Mouse (Mus musculus): ENCODE measurements around the gene Nr1h2. TPM values are rescaled to one million over a fixed set of nuclear protein-coding genes. Genes with fewer than 3 reads are reported as not detected.

The Nr1h2 gene
- polyA plus RNA-seq, 1 experiment, result 67.6 TPM

GRCm38 (mm10) chr7:44584265-44584804, 30.6 kb upstream of the Nr1h2 start:
- H3K27me3 ChIP-seq (ENCODE audit: control insufficient read depth, insufficient read depth, low read length, poor library complexity, severe bottlenecking), result no peaks in the 10 kb centered on the region

GRCm38 (mm10) chr7:44583146-44583545, 29.4 kb upstream of the Nr1h2 start:
- Histone ChIP-seq H3K9ac (ENCODE audit: low read depth, poor library complexity, severe bottlenecking) (no peak overlapping the region), H3K27ac (ENCODE audit: insufficient read depth, low read length) (no peak overlapping the region), H3K36me3 (ENCODE audit: control insufficient read depth, insufficient read depth, low read length, poor library complexity, severe bottlenecking) (no peaks in the 10 kb centered on the region), H3K9me3 (replicated peaks; ENCODE audit: control insufficient read depth, insufficient read depth, low read length, poor library complexity, severe bottlenecking) (no peaks in the 10 kb centered on the region), H3K27me3 (ENCODE audit: control insufficient read depth, insufficient read depth, low read length, poor library complexity, severe bottlenecking) (no peaks in the 10 kb centered on the region), H3K4me1 (ENCODE audit: control insufficient read depth, insufficient read depth, low read length) (no peaks in the 10 kb centered on the region), H3K4me3 (ENCODE audit: low read depth, low read length) (no peak overlapping the region)
- TF ChIP-seq POLR2A (IDR thresholded peaks at IDR 0.05; ENCODE audit: insufficient read depth, low read length) (no peak), CTCF (IDR thresholded peaks at IDR 0.05; ENCODE audit: low read depth, low read length) (no peak), EP300 (IDR thresholded peaks at IDR 0.05; ENCODE audit: insufficient read depth, low read depth, low read length) (no peak)

More at GRCm38 (mm10) chr7:44584265-44584804, 30.6 kb upstream of the Nr1h2 start:
- no peak for TF ChIP-seq CTCF (IDR thresholded peaks at IDR 0.05; ENCODE audit: low read depth, low read length)
- no peak for TF ChIP-seq EP300 (IDR thresholded peaks at IDR 0.05; ENCODE audit: insufficient read depth, low read depth, low read length)
- TF ChIP-seq POLR2A (IDR thresholded peaks at IDR 0.05; ENCODE audit: insufficient read depth, low read length), result no peak
- Histone ChIP-seq H3K4me1 (ENCODE audit: control insufficient read depth, insufficient read depth, low read length) (no peaks in the 10 kb centered on the region), H3K9ac (ENCODE audit: low read depth, poor library complexity, severe bottlenecking) (no peak overlapping the region), H3K9me3 (replicated peaks; ENCODE audit: control insufficient read depth, insufficient read depth, low read length, poor library complexity, severe bottlenecking) (no peaks in the 10 kb centered on the region), H3K27ac (ENCODE audit: insufficient read depth, low read length) (no peak overlapping the region), H3K4me3 (ENCODE audit: low read depth, low read length) (no peak overlapping the region), H3K36me3 (ENCODE audit: control insufficient read depth, insufficient read depth, low read length, poor library complexity, severe bottlenecking) (no peaks in the 10 kb centered on the region)

GRCm38 (mm10) chr7:44582709-44583108, 29.0 kb upstream of the Nr1h2 start:
- TF ChIP-seq POLR2A (IDR thresholded peaks at IDR 0.05; ENCODE audit: insufficient read depth, low read length) (no peak), EP300 (IDR thresholded peaks at IDR 0.05; ENCODE audit: insufficient read depth, low read depth, low read length) (no peak)
- H3K27ac ChIP-seq (ENCODE audit: insufficient read depth, low read length), result no peak overlapping the region
- H3K9me3 ChIP-seq (replicated peaks; ENCODE audit: control insufficient read depth, insufficient read depth, low read length, poor library complexity, severe bottlenecking), result no peaks in the 10 kb centered on the region
- no peak overlapping the region for H3K4me3 ChIP-seq (ENCODE audit: low read depth, low read length)
- no peak overlapping the region for H3K9ac ChIP-seq (ENCODE audit: low read depth, poor library complexity, severe bottlenecking)
- no peaks in the 10 kb centered on the region for H3K27me3 ChIP-seq (ENCODE audit: control insufficient read depth, insufficient read depth, low read length, poor library complexity, severe bottlenecking)
- H3K4me1 ChIP-seq (ENCODE audit: control insufficient read depth, insufficient read depth, low read length), result no peaks in the 10 kb centered on the region
- H3K36me3 ChIP-seq (ENCODE audit: control insufficient read depth, insufficient read depth, low read length, poor library complexity, severe bottlenecking), result no peaks in the 10 kb centered on the region

GRCm38 (mm10) chr7:44581637-44582036, 27.9 kb upstream of the Nr1h2 start:
- no peaks in the 10 kb centered on the region for H3K4me1 ChIP-seq (ENCODE audit: control insufficient read depth, insufficient read depth, low read length)
- H3K27ac ChIP-seq (ENCODE audit: insufficient read depth, low read length), result no peak overlapping the region
- H3K9me3 ChIP-seq (replicated peaks; ENCODE audit: control insufficient read depth, insufficient read depth, low read length, poor library complexity, severe bottlenecking), result no peaks in the 10 kb centered on the region
- H3K9ac ChIP-seq (ENCODE audit: low read depth, poor library complexity, severe bottlenecking), result no peak overlapping the region
- TF ChIP-seq POLR2A (IDR thresholded peaks at IDR 0.05; ENCODE audit: insufficient read depth, low read length) (no peak), EP300 (IDR thresholded peaks at IDR 0.05; ENCODE audit: insufficient read depth, low read depth, low read length) (no peak), CTCF (IDR thresholded peaks at IDR 0.05; ENCODE audit: low read depth, low read length) (no peak)
- no peaks in the 10 kb centered on the region for H3K36me3 ChIP-seq (ENCODE audit: control insufficient read depth, insufficient read depth, low read length, poor library complexity, severe bottlenecking)
- H3K27me3 ChIP-seq (ENCODE audit: control insufficient read depth, insufficient read depth, low read length, poor library complexity, severe bottlenecking), result no peaks in the 10 kb centered on the region
- H3K4me3 ChIP-seq (ENCODE audit: low read depth, low read length), result no peak overlapping the region

GRCm38 (mm10) chr7:44576333-44576844, 22.6 kb upstream of the Nr1h2 start:
- H3K27ac ChIP-seq (ENCODE audit: insufficient read depth, low read length), result no peak overlapping the region
- no peaks in the 10 kb centered on the region for H3K9me3 ChIP-seq (replicated peaks; ENCODE audit: control insufficient read depth, insufficient read depth, low read length, poor library complexity, severe bottlenecking)
- H3K4me3 ChIP-seq (ENCODE audit: low read depth, low read length), result no peak overlapping the region
- no peaks in the 10 kb centered on the region for H3K27me3 ChIP-seq (ENCODE audit: control insufficient read depth, insufficient read depth, low read length, poor library complexity, severe bottlenecking)
- no peak for TF ChIP-seq POLR2A (IDR thresholded peaks at IDR 0.05; ENCODE audit: insufficient read depth, low read length)
- TF ChIP-seq CTCF (IDR thresholded peaks at IDR 0.05; ENCODE audit: low read depth, low read length), result no peak
- TF ChIP-seq EP300 (IDR thresholded peaks at IDR 0.05; ENCODE audit: insufficient read depth, low read depth, low read length), result no peak
- no peaks in the 10 kb centered on the region for H3K36me3 ChIP-seq (ENCODE audit: control insufficient read depth, insufficient read depth, low read length, poor library complexity, severe bottlenecking)
- peaks cover 1% of the 10 kb centered on the region for H3K4me1 ChIP-seq (ENCODE audit: control insufficient read depth, insufficient read depth, low read length)
- no peak overlapping the region for H3K9ac ChIP-seq (ENCODE audit: low read depth, poor library complexity, severe bottlenecking)

- H3K9me3 ChIP-seq (replicated peaks; ENCODE audit: control insufficient read depth, insufficient read depth, low read length, poor library complexity, severe bottlenecking), result no peaks in the 10 kb centered on the region
- H3K4me3 ChIP-seq (ENCODE audit: low read depth, low read length), result no peak overlapping the region
- peaks cover 1% of the 10 kb centered on the region for H3K4me1 ChIP-seq (ENCODE audit: control insufficient read depth, insufficient read depth, low read length)
- TF ChIP-seq POLR2A (IDR thresholded peaks at IDR 0.05; ENCODE audit: insufficient read depth, low read length) (no peak), CTCF (IDR thresholded peaks at IDR 0.05; ENCODE audit: low read depth, low read length) (no peak), EP300 (IDR thresholded peaks at IDR 0.05; ENCODE audit: insufficient read depth, low read depth, low read length) (no peak)
- no peak overlapping the region for H3K27ac ChIP-seq (ENCODE audit: insufficient read depth, low read length)
- no peaks in the 10 kb centered on the region for H3K27me3 ChIP-seq (ENCODE audit: control insufficient read depth, insufficient read depth, low read length, poor library complexity, severe bottlenecking)
- no peaks in the 10 kb centered on the region for H3K36me3 ChIP-seq (ENCODE audit: control insufficient read depth, insufficient read depth, low read length, poor library complexity, severe bottlenecking)
- no peak overlapping the region for H3K9ac ChIP-seq (ENCODE audit: low read depth, poor library complexity, severe bottlenecking)
These were observed 19.3 kb upstream of the Nr1h2 start for GRCm38 (mm10) chr7:44572956-44573484.

Measured in ES-Bruce4 (cell line).